Mouse (Mus musculus) heart, embryonic 16.5 days (tissue): ENCODE results near the gene Enpp3. TPM values are rescaled to one million over a fixed set of nuclear protein-coding genes. Genes with fewer than 3 reads are reported as not detected.
A peak's percentile ranks its signal among the peaks of the same experiment; 100 is the strongest.

Source experiments
- ATAC-seq: fragments of 200-750 bp; cut with Nextera tagmentation; replicated peaks from 2 replicates; pipeline ENCODE4 v1.8.0; 2017; ENCODE audit warnings: moderate number of reproducible peaks; ENCODE audit not compliant: insufficient read depth, low FRiP score; ENCODE audit errors: extremely low read depth
- H3K27ac ChIP-seq: fragments of 300-500 bp; sonication (generic); 2 replicates; pipeline ENCODE4 v1.5.1; 2014; ENCODE audit warnings: mild to moderate bottlenecking, low read length, control low read depth, moderate library complexity
- H3K27me3 ChIP-seq: fragments of 300-500 bp; sonication (generic); 2 replicates; pipeline ENCODE4 v1.6.1; 2014; ENCODE audit warnings: low read length, mixed read lengths; ENCODE audit not compliant: control insufficient read depth, insufficient read depth
- H3K36me3 ChIP-seq: fragments of 300-500 bp; sonication (generic); 2 replicates; pipeline ENCODE4 v1.6.1; 2014; ENCODE audit not compliant: control insufficient read depth, insufficient read depth
- H3K4me1 ChIP-seq: fragments of 300-500 bp; sonication (generic); 2 replicates; pipeline ENCODE4 v1.6.1; 2014; ENCODE audit warnings: low read length, mixed read lengths; ENCODE audit not compliant: control insufficient read depth, insufficient read depth
- H3K4me2 ChIP-seq: fragments of 300-500 bp; sonication (generic); 2 replicates; pipeline ENCODE4 v1.6.1; 2014; ENCODE audit warnings: low read depth, mild to moderate bottlenecking, control low read depth, low read length
- H3K4me3 ChIP-seq: fragments of 300-500 bp; sonication (generic); 2 replicates; pipeline ENCODE4 v1.5.1; 2014; ENCODE audit warnings: mild to moderate bottlenecking, control low read depth, low read length
- H3K9ac ChIP-seq: fragments of 300-500 bp; sonication (generic); 2 replicates; pipeline ENCODE4 v1.6.1; 2014; ENCODE audit warnings: low read length, control low read depth
- H3K9me3 ChIP-seq: fragments of 300-500 bp; sonication (generic); replicated peaks from 2 replicates; pipeline ENCODE4 v1.6.1; 2016; ENCODE audit warnings: low read length; ENCODE audit not compliant: control insufficient read depth
- WGBS: fragments of 180-500 bp; shearing (Covaris S2); extraction: QIAGEN DNeasy Blood & Tissue Kit; methylation state at CpG from one replicate; pipeline ENCODE4 v1.1.7; 2014; 5-methylcytosine and 5-hydroxymethylcytosine counted together
- polyA plus RNA-seq: library from polyadenylated mRNA; unstranded; fragments of >200 nt; fragmentation: Nextera tagmentation; extraction: Ambion mirVana; gene quantifications from 2 replicates; pipeline ENCODE4 v1.2.1, GENCODE M21; 2015

Gene Enpp3
- polyA plus RNA-seq, 1 experiment from 2014 or later, result 3.9 TPM

GRCm38 (mm10) chr10:24825456-24826081, 17.1 kb downstream of the Enpp3 start:
- H3K27me3 ChIP-seq, result no peaks in the 10 kb centered on the region
- H3K4me3 ChIP-seq, result no peak overlapping the region
- H3K36me3 ChIP-seq, result no peaks in the 10 kb centered on the region
- no peak overlapping the region for H3K4me2 ChIP-seq
- WGBS, result 82% methylated on average over 7 of the region's 7 CpGs
- no peaks in the 10 kb centered on the region for H3K9me3 ChIP-seq
- H3K9ac ChIP-seq, result no peak overlapping the region
- H3K27ac ChIP-seq, result no peak overlapping the region
- 0 out of 2 replicates have a peak, but pooled peaks cover 2% of the 10 kb centered on the region for H3K4me1 ChIP-seq
- no peak for ATAC-seq

GRCm38 (mm10) chr10:24824621-24825020, 18.0 kb downstream of the Enpp3 start:
- WGBS, result 72% methylated on average over 8 of the region's 8 CpGs
- H3K4me3 ChIP-seq, result no peak overlapping the region
- H3K4me1 ChIP-seq, result 0 out of 2 replicates have a peak, but pooled peaks cover 2% of the 10 kb centered on the region
- H3K9ac ChIP-seq, result no peak overlapping the region
- H3K4me2 ChIP-seq, result no peak overlapping the region
- no peak overlapping the region for H3K27ac ChIP-seq
- H3K9me3 ChIP-seq, result no peaks in the 10 kb centered on the region
- H3K27me3 ChIP-seq, result no peaks in the 10 kb centered on the region
- H3K36me3 ChIP-seq, result no peaks in the 10 kb centered on the region
- no peak for ATAC-seq

- no peak for ATAC-seq
- Histone ChIP-seq H3K4me2 (no peak overlapping the region), H3K36me3 (no peaks in the 10 kb centered on the region), H3K4me1 (0 out of 2 replicates have a peak, but pooled peaks cover 2% of the 10 kb centered on the region), H3K9ac (no peak overlapping the region), H3K9me3 (no peaks in the 10 kb centered on the region), H3K27ac (no peak overlapping the region), H3K4me3 (no peak overlapping the region), H3K27me3 (no peaks in the 10 kb centered on the region)
- WGBS, result 62% methylated on average over 16 of the region's 16 CpGs
Observed at GRCm38 (mm10) chr10:24823697-24824535, 18.7 kb downstream of the Enpp3 start.

- 0 out of 2 replicates have a peak, but pooled peaks cover 2% of the 10 kb centered on the region for H3K4me1 ChIP-seq
- no peak overlapping the region for H3K27ac ChIP-seq
- no peaks in the 10 kb centered on the region for H3K36me3 ChIP-seq
- H3K27me3 ChIP-seq, result no peaks in the 10 kb centered on the region
- H3K9me3 ChIP-seq, result no peaks in the 10 kb centered on the region
- H3K4me2 ChIP-seq, result no peak overlapping the region
- no peak overlapping the region for H3K9ac ChIP-seq
- ATAC-seq, result no peak
- WGBS, result 33% methylated on average over 1 of the region's 1 CpGs
- no peak overlapping the region for H3K4me3 ChIP-seq
Observed at GRCm38 (mm10) chr10:24823265-24823664, 19.4 kb downstream of the Enpp3 start.

GRCm38 (mm10) chr10:24822842-24823241, 19.8 kb downstream of the Enpp3 start:
- no peak overlapping the region for H3K4me3 ChIP-seq
- no peaks in the 10 kb centered on the region for H3K27me3 ChIP-seq
- 56% methylated on average over 1 of the region's 1 CpGs for WGBS
- no peak for ATAC-seq
- H3K9ac ChIP-seq, result no peak overlapping the region
- H3K9me3 ChIP-seq, result no peaks in the 10 kb centered on the region
- H3K27ac ChIP-seq, result no peak overlapping the region
- 0 out of 2 replicates have a peak, but pooled peaks cover 2% of the 10 kb centered on the region for H3K4me1 ChIP-seq
- no peaks in the 10 kb centered on the region for H3K36me3 ChIP-seq
- no peak overlapping the region for H3K4me2 ChIP-seq

GRCm38 (mm10) chr10:24821990-24822676, 20.5 kb downstream of the Enpp3 start:
- Histone ChIP-seq H3K9ac (no peak overlapping the region), H3K4me1 (0 out of 2 replicates have a peak, but pooled peaks cover 2% of the 10 kb centered on the region), H3K4me3 (no peak overlapping the region), H3K36me3 (no peaks in the 10 kb centered on the region), H3K9me3 (no peaks in the 10 kb centered on the region), H3K27me3 (no peaks in the 10 kb centered on the region), H3K27ac (no peak overlapping the region), H3K4me2 (no peak overlapping the region)
- ATAC-seq, result no peak
- 50% methylated on average over 4 of the region's 4 CpGs for WGBS

GRCm38 (mm10) chr10:24819526-24819925, 23.1 kb downstream of the Enpp3 start:
- H3K36me3 ChIP-seq, result no peaks in the 10 kb centered on the region
- no peak overlapping the region for H3K4me3 ChIP-seq
- no peaks in the 10 kb centered on the region for H3K9me3 ChIP-seq
- H3K4me1 ChIP-seq, result 0 out of 2 replicates have a peak, but pooled peaks cover 2% of the 10 kb centered on the region
- H3K4me2 ChIP-seq, result no peak overlapping the region
- WGBS, result 69% methylated on average over 3 of the region's 3 CpGs
- no peak for ATAC-seq
- H3K27ac ChIP-seq, result no peak overlapping the region
- no peaks in the 10 kb centered on the region for H3K27me3 ChIP-seq
- no peak overlapping the region for H3K9ac ChIP-seq

GRCm38 (mm10) chr10:24810639-24811038, 32.0 kb downstream of the Enpp3 start:
- Histone ChIP-seq H3K9me3 (no peaks in the 10 kb centered on the region), H3K27ac (peak overlapping the region; percentile 74), H3K9ac (no peak overlapping the region), H3K27me3 (no peaks in the 10 kb centered on the region), H3K4me3 (no peak overlapping the region), H3K4me2 (no peak overlapping the region; the same call in 1 of the 2 replicates), H3K4me1 (no peaks in the 10 kb centered on the region), H3K36me3 (no peaks in the 10 kb centered on the region)
- peak; percentile 55; the same call in 1 of the 2 replicates for ATAC-seq
- WGBS, result 47% methylated on average over 10 of the region's 10 CpGs
